Mouse (Mus musculus) layer of hippocampus, adult 2 months (tissue): Measurements from ENCODE around the gene BC052040. TPM values are rescaled to one million over a fixed set of nuclear protein-coding genes. Genes with fewer than 3 reads are reported as not detected.

ENCODE experiments used
- DNase-seq, 2 experiments: peaks; one replicate each; pipeline ENCODE4 v3.0.0; 2022; ENCODE audit warnings: low spot score in 2 of 2
- H3K27ac ChIP-seq: fragments of 200-600 bp; 2 replicates; pipeline ENCODE4 v1.8.1; 2022
- H3K4me3 ChIP-seq: fragments of 200-600 bp; 2 replicates; pipeline ENCODE4 v1.8.1; 2022; ENCODE audit warnings: mild to moderate bottlenecking
- CTCF ChIP-seq: fragments of 200-600 bp; conservative IDR thresholded peaks from 2 replicates; pipeline ENCODE4 v1.8.1; 2022; ENCODE audit warnings: antibody characterized with exemption, mild to moderate bottlenecking, moderate library complexity
- total RNA-seq, 2 experiments: library from RNA; stranded (reverse); gene quantifications; 2 replicates each; pipeline ENCODE4 v1.2.3; 2021

BC052040 gene
- total RNA-seq, 2 experiments from 2014 or later, result 6.5 to 7.6 TPM

DNA sequence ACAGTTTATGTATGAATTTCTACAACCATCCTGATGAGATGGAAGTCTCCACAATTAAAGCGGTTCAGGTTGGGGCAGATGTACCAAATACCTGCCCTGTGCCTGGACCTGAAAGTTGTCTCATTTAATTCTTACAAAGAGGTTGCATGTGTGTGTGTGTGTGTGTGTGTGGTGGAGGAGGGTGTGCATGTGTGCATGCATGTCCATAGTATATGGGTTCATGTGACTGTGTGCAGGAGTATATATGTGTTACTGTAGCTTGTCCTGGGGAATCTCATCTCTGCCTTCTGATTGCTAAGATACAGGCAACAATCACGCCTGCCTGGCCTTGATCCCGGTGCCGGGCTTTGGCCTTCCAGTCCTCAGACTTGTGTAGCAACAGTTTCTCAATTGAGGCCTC, 106.1 kb downstream of the BC052040 start:
- DNase-seq, result no peak
- no peak overlapping the region for H3K4me3 ChIP-seq
- no peak for TF ChIP-seq CTCF
- peak overlapping the region; percentile 81 for H3K27ac ChIP-seq

DNA sequence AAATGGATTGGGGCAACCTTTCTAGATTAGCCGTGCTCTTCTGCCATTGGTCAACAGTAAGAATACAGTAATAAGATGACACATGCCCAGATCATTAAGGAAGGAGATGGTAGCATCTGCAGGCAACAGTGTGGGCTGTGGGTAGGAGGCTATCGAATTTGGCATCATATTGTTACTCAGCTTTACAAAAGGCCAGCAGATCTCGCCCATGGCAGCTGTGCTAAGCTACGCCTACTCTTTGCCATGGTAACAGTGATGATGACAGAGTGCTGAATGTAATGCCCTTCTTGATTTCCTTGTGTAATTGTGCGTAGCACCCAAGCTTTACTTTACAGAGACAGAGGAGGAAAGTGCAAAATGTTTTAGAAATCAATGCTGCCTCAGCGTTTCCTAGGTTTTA, 106.8 kb downstream of the BC052040 start:
- no peak for TF ChIP-seq CTCF
- DNase-seq, result peak; percentile 52 to 81
- Histone ChIP-seq H3K4me3 (no peak overlapping the region), H3K27ac (peak overlapping the region; percentile 81)

DNA sequence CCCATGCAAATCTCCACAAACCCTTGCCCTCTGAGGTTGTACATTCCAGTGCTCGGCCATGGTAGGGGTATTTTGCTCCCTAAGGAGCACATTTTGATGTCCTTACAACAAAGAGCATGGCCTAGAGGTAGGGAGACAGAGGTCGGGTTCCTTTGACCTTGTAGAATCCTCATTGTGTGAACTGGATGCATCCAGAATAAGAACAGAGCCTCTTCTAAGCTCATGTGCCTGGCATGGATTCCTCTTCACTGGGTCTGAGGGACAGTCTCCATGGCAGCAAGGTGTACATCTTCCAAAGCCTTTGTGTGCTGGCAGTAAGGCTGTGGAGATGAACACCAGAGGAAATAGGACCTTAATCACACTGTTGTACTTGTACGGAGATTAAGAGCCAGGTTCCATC, 112.3 kb downstream of the BC052040 start:
- no peak overlapping the region for H3K27ac ChIP-seq
- no peak overlapping the region for H3K4me3 ChIP-seq
- TF ChIP-seq CTCF, result no peak
- DNase-seq, result no peak

DNA sequence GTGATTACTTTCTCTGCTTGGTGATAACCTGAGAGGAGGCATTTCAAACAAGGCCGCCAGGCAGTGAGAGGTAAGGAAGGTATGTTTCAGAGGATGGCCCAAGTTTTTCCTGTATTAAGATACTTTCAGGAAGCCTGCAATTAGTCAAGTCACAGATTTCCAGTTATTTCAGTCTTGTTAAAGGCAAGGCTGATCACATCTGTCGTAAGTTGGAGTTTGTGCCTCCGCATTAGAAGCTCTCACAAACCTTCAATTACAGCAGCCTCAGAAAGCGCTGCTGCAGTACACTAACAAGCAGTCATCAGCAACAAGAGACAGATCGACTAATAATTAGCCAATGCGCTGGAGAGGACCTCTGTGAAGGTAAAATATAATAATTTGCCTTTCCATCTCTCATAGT, 112.9 kb downstream of the BC052040 start:
- DNase-seq, result no peak
- H3K27ac ChIP-seq, result 0 out of 2 replicates have a peak overlapping the region, but pooled peaks have one; percentile 33
- no peak overlapping the region for H3K4me3 ChIP-seq
- TF ChIP-seq CTCF, result no peak

DNA sequence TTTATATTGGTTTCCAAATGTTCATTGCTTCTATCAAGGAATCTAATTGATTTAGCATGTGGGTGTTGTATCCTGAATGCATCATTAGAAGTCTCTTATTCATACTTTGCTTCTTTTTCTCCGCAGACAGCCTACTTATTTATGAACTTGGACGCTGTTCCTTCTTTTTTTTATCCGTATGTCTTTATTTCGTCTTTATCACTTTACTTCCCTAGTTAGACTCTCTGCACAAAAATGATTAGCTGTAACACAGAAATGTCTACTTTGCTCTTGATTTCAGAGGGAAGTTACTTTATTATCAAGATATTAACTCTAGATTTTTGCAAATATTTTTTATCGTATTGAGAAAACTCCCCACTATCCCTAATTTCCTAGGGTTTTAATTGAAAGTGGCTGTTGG, 117.5 kb downstream of the BC052040 start:
- Histone ChIP-seq H3K27ac (no peak overlapping the region), H3K4me3 (no peak overlapping the region)
- no peak for TF ChIP-seq CTCF
- DNase-seq, result no peak

DNA sequence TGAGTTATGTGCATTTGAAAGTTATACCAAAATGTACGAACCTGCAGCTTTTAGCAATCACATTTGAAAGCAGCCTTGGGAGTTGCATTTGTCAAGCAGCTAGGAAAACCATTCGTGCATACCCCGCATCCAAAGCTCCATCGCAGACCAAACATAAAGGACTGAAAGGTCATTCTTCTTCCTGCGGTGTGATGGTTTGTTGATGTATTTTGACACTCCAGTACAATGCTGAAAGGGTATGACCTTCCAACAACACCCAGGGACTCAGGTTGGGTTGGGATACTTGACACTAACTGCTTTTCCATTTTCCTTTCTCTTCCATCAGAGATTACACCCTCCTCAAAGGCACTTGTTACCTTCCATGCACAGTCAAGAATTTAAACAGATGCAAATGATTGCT, 121.1 kb downstream of the BC052040 start:
- Histone ChIP-seq H3K4me3 (no peak overlapping the region), H3K27ac (no peak overlapping the region)
- no peak for DNase-seq
- no peak for TF ChIP-seq CTCF

DNA sequence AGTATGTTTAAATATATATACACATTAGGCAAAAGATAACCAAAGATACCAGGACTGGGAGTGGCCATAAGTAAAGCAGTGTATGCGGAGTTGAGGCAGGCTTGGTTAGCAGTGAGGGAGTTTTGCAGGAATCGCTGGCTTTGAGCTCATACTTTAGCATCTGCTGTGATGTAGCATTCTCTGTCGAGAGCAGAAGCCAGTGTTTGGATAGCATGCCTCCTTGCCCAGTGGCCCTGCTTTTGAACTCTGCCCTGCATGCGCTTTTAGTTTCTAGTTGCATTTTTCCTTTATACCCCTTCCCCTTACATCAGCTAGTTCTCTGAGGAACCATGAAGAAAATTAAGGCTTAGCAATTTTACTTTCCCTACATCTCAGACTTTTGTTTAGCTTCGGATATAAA, 136.0 kb downstream of the BC052040 start:
- no peak overlapping the region for H3K4me3 ChIP-seq
- no peak for DNase-seq
- no peak for TF ChIP-seq CTCF
- H3K27ac ChIP-seq, result no peak overlapping the region

DNA sequence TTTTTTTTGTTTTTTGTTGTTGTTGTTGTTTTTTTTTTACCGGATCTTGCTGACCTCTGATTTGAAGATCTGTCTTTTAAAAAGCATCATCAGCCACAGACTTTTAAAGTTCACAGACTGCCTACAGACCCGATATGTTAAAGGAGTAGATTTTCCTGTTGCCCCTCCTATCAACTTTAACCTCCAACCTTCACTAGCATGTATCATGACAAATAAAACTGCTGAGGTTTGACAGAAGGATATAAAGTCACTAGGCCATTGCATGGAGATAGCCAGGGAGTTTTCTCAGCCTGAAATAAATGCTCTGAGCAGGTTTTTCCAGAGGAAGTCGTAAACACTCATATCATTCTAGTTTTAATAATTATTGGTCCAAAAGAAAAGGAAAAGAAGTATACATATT, 136.5 kb downstream of the BC052040 start:
- Histone ChIP-seq H3K27ac (no peak overlapping the region), H3K4me3 (no peak overlapping the region)
- DNase-seq, result no peak
- no peak for TF ChIP-seq CTCF

DNA sequence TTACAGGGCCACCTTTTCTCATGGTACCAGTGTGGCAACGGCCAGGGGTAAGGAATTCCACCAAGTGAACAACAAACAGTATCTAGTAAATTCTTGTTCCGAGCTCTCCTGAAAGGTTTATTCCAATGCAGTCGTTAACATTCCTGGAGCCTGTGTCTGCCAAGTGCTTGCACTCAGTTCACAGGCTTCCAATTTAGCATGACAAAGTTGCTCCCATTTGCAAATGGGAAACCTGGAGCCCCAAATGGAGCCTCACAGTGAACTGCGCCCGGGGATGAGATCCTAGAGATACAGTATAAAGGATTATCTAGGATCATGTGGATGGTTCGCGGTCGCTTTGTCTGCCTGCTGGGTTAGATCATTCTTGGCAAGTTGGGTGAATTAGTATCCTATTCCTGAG, 141.9 kb downstream of the BC052040 start:
- no peak for TF ChIP-seq CTCF
- Histone ChIP-seq H3K27ac (no peak overlapping the region), H3K4me3 (no peak overlapping the region)
- DNase-seq, result no peak

DNA sequence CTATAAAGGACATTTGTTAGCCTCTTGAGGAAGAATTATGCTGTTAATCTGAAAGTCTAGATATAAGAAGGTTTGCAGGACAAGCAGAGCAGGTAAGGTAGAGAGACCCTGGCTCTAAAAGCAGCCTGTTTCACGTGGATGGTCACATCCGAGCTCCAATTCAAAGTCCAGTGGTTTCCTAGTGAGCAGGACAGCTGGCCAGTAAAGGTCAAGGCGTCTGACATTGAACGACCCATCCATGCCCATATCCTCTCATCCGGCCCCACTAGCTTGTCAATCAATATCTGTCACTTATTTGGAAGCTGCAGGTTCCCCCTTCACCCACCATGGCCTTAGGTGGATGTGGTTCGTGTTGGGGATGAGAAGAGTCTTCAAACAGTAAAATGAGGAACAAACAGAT, 142.7 kb downstream of the BC052040 start:
- Histone ChIP-seq H3K4me3 (no peak overlapping the region), H3K27ac (no peak overlapping the region)
- TF ChIP-seq CTCF, result no peak
- no peak for DNase-seq

DNA sequence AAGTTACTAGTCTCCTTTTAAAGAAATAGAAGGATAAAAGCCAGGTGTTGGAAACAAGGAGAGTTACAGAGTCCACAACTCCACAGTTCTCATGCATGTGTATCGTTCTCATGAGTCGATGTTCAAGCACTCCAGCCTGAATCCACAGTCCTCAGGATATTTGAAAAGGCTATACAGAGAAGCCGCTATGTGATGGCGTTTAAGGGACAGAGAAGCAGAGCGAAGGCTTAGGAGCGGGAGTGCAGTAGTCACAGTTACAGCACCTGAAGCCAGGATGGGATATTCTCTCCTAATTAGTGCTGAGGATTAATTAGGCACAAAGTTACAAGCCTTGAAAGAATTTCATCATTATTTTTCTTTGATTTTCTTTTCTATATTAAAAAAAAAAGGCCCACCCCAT, 143.2 kb downstream of the BC052040 start:
- no peak for DNase-seq
- Histone ChIP-seq H3K4me3 (no peak overlapping the region), H3K27ac (no peak overlapping the region)
- TF ChIP-seq CTCF, result no peak

DNA sequence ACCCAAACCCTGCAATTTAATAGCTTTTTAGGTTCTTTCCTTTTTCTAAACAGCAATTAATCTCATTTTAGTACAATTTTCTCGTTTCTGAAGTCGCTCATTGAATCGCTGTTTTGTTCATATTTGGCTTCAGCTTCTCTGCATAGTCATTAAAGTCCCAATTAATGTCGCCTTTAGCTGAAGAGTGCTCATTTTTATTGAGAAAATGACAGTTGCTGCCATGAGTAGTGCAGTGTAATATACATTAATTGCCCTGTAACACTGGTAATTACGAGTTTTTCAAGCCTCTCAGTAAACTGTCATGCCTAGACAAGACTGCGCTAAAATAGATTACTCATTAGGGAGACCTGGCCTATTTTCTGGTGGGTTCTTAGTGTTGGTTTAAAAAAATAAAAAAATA, 144.0 kb downstream of the BC052040 start:
- no peak for TF ChIP-seq CTCF
- Histone ChIP-seq H3K27ac (peak overlapping the region; percentile 21; the same call in 1 of the 2 replicates), H3K4me3 (no peak overlapping the region)
- DNase-seq, result no peak

DNA sequence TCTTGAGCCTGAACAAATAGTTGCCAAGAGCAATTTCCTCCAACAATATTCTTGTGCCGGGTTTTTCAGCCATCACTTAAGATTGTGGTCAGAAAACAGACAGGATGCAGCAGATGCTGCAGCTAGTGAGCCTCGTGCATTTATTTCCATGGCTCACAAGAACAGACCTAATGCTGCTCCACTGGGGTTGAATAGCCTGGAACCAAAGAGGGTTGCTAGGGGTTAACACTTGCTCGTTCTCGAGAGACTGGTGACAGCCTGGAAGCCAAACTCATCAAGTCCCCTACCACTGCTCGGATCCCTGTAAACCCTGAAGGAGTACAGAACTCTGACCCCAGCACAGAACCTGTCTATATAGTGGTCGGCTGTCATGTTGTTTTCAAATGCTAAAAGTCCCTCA, 144.4 kb downstream of the BC052040 start:
- H3K27ac ChIP-seq, result no peak overlapping the region; the same call in 1 of the 2 replicates
- TF ChIP-seq CTCF, result no peak
- DNase-seq, result no peak
- H3K4me3 ChIP-seq, result no peak overlapping the region

DNA sequence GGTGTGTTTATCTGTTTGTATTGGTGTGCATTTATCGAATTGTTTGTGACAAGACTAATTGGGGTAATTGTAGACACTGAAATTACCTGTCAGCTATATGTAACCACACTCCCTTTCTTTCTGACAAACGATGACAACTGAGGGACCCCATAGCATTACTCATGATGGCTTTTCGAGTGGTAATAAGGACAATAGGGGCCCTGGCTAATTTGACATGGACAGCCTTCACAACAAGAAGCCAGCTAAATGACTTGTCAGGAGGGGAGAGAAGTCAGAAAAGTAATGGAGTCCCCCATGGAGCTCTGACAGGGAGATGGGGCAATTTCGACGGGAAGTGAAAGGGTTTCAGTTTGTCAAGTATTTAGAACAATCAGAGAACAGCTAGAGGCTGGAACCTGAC, 145.3 kb downstream of the BC052040 start:
- Histone ChIP-seq H3K4me3 (no peak overlapping the region), H3K27ac (no peak overlapping the region)
- DNase-seq, result no peak
- TF ChIP-seq CTCF, result no peak

DNA sequence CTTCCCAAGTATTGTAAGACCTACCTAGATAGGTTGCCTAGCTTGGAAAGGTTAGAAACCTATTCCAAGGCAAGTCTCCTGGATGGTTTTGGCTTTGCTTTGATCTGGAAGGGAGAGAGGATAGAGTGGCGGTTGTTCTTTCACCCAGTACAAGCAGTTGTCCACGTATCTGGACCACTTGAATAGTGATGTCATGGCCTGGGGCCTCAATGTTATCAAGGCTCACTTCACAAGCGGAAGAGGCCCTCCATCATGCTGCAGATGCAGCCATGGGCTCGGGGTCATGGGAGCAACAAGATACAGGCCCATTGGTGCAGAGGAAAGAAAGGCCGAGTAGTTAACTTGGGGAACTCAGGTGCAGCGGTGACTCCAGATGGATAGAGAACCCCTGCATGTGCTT, 147.1 kb downstream of the BC052040 start:
- TF ChIP-seq CTCF, result no peak
- Histone ChIP-seq H3K4me3 (no peak overlapping the region), H3K27ac (no peak overlapping the region)
- no peak for DNase-seq
